Mouse (Mus musculus): Measurements from ENCODE around the gene Armcx3.

GRCm38 (mm10) chrX:134716863-134717262 lies 39.5 kb upstream of the Armcx3 start:
- TF ChIP-seq CTCF (IDR thresholded peaks at IDR 0.05; ENCODE audit: extremely low read depth, insufficient read depth, insufficient read length, insufficient replicate concordance) (no peak), POLR2A (IDR thresholded peaks at IDR 0.05; ENCODE audit: low read depth, low read length) (no peak)
